Mouse (Mus musculus) CD8-positive naive resting alpha-beta T cell, adult 2 months (primary cell): ENCODE results near the gene Prr23a2.
"Not testable (repeated sequence)": the region's sequence is repeated elsewhere in the genome, so short reads cannot be mapped to it uniquely, and the experiment has no call there.

Experiments used
- DNase-seq, 2 experiments: peaks; one replicate each; pipeline ENCODE4 v3.0.0; 2022; ENCODE audit warnings: low read depth in 2 of 2, low spot score in 2 of 2

The Prr23a2 gene

DNA sequence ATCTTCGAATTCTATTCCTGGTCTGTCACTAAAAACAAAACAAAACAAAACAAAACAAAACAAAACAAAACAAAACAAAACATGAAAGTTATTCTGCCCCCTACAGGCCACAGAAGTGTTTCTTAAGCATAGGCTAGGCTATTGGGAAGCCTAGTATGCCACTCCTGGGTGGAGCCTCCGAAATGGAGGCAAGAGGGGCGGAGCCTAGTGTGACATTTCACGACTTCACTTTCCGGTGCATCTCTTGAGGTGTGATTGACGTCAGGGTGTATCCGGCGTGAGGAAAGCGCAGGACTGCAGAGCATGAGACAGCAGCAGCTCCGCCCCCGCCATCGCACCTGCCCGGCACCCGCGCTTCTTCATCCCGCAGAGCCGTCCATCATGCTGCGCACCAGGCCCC lies at the start of gene Prr23a2:
TSS of gene Prr23a2 (plus strand) at position 285 of the 400 bp plus-strand sequence.
- no peak for DNase-seq

DNA sequence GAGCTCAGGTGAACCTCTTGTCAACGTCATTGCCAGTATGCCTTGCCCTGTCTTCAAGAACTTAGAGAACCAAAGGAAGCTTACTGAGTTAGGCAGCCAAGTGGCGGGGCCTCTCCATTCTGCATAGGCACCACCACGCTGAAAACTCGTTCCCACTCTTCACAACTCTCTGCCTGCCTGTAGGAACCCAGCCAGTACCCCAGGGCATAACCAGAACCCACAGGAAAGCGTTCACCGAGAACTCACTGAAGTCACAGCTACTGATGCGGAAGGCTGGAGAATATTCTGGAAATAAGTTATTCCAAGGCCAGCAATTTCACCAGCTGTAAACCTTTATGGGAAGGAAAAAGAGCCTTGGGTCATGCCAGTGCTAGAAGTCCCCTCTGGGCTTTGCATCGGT lies 48.7 kb upstream of the Prr23a2 start:
- no peak for DNase-seq

DNA sequence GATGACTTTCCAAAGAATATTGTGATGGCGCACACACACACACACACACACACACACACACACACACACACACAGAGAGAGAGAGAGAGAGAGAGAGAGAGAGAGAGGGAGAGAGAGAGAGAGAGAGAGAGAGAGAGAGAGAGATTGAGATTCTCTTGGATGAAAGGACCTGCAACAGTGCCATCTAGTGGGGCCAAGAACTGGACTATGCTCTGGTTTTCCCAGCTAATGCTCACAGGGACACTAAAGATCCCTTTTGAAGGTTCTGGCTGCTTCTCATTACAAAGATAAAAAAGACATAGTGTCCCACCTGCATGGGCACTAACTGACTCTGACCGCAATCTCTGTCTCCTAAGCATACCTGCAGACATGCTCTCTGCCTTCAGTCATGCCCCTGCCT lies 46.8 kb upstream of the Prr23a2 start:
- DNase-seq = not testable (repeated sequence)

DNA sequence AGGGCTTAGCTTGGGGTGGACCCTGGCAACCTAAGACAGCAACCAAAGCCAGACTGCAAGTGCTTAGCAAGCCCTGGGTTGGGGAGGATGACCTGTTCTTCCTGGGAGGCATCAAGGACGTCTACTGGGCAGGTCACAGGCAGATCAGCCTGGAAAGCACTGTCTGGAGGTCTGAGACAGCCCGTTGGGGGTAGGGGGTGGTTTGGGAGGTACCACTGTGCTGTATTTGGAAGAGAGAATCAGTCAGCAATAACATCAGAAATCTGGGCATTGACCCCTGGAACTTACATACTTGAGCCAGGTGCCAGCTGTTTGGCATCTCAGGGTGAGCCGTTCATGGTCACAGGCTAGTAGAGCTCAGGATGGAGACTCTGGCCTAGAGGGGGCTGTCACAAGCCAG lies 40.2 kb upstream of the Prr23a2 start:
- no peak for DNase-seq

DNA sequence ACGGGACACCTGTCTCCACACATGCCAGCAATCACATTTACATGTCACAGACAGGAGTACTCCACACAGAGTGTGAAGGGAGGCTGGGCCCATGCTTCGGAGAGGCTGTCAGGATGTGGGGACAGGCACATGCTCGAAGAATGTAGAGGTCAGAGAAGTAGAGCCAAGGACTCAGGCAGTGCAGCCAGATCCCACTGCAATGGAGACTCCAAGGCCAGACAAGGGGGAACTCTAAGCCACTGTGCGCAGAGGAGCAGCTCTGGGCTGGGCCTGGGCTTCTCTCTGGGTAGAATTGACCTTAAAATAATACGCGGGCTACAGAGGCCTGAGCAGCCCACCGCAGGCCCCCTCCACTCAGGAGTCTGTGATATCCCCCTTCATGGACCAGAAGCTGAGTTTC lies 38.7 kb upstream of the Prr23a2 start:
- DNase-seq = no peak

DNA sequence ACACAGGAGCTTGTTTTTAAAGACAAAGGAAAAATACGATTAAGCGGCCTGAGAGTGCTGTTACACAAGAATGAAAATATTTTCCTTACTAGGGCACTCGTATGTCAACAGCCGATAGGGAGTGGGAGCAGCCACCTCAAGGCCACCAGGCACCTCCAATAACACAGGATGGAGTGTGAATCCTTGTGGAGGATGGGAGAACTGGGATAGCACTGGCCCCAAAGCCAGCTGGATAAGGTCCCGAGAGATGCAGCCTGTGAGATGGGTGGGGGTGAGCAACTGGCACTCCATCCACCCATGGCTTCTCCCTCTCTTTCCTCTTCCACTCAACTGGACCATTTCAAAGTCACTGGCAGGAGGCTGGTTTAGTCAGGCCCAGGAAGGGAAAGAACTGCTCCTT lies 37.3 kb upstream of the Prr23a2 start:
- DNase-seq = no peak

DNA sequence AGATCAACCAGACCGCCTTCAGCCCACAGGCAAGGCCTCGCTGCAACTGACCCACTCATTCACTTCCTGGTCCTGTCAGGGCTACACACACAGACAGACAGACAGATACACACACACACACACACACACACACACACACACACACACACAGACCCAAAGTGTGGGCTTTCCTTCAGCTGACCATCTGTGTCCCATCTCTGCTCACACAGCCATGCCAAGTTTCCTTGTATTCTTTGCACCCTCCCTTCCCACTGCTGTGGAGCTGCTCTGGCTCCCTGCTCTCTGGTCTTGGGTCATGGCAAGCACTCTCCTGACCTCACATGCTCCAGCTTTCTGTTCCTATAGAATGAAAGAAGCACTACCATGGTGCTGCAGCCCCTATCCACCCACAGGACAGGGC lies 36.8 kb upstream of the Prr23a2 start:
- no peak for DNase-seq

DNA sequence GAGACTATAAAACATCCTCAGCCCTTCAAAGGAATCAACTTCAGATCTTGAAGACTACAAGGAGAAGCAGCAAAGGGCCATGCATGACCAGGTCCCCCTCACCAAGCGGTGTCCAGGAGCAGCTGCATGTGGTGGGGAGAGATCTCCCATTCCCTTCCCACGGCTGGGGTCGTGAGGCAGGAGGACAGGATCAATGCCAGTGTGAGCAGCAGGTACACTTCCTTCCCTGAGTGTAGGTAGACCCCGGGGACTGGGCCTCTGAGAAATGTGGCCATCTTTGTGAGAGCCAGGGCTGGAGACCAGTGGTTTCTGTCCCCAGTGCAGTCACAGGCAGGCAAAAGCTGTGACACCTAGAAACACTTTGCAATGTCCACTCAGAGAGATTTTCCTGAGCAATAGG lies 35.8 kb upstream of the Prr23a2 start:
- no peak for DNase-seq

DNA sequence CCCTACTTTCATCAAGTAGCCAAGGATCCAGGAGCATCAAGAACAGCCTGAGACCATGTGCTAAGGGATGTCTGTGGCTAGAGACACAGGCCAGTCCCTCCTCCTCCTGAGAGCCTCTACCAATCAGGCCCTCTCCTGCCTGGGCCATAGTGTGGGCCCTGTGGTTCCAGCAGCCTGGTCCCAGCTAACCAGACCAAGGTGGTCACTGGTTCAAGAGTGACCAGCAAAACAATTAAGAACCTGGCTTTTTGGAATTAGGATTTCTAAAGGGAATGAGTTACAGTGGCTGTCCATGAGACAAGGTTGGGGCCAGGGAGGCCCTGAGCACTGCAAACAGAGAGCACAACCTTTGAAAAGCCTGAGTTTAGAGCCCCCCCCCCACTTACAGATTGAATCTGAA lies 35.2 kb upstream of the Prr23a2 start:
- DNase-seq = no peak

DNA sequence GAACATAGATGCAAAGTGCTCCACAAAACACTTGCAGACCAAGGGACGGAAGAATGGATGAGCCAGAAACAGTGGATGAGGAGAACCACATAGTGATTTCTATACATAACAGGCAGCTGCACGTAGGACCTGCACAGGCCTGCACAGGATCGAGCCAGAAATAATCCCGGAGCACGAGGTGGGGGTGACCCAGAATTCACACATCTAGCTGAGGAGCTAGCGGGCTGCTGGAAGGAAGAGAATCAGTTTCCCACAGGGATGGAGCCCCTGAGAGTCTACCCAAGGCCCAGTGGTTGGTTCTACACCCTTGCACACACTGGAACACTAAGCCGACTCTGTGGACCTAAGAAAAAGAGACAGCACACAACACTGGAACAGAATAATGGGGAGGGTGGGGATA lies 32.5 kb upstream of the Prr23a2 start:
- DNase-seq = no peak

DNA sequence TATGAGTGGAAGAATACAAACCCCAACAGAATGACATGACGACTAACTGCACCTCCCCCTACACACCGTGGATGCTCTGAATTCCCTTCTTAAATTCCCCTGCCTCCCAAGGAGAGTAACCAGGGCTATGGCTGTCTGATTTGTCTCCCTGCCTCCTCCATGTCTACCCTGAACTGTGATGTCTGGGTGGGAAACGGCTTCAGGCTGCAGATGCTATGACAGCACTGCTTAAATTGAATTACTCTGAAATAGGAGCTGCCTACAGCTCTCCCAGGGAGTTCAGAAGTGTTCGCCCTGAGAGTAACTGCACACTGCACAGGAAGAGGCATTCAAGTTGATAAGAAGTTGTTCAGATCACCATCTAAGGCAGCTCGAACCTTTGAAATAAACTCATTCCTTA lies 26.8 kb upstream of the Prr23a2 start:
- DNase-seq = no peak

DNA sequence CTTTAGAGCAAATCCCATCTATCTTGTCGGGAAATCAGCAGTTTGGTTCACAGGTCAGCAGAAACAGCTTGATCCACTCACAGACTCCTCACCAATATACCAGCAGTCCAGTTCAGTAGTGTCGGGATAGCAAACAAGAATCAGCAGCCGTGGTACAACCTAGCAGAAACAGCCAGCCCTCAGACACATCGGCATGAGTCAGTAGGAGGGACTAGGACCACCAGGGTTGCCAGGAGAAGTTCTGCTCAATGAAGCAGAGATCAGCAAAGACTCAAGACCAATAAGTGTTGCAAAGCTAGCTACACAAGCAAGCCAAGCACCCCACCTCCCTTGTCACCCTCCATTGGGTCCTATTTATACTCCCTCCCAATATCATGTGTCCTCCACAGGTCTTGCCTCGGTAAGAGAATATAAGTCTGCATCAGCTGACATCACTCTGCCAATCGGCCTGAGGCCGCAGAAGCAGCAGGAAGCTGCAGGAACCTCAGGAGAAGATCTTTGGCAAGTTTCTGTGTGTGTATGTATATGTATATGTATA lies 18.7 kb upstream of the Prr23a2 start:
- no peak for DNase-seq

DNA sequence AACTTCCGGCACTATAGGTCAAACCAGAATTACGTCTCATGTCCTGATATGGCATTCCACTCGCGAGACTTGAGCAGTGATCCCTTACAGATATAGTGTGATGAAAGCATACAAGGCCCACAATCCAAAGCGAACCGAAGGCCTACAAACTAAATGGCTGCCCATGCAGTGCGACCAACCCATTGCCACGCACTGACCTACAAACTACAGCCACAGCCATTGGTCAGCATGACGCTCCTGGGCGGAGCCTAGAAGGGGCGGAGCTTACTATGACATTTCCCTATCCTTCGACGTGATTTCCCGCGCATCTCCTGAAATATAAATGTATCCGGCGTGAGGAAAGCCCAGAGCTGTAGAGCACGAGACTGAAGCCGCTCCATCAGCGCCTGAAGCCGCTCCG lies 14.2 kb upstream of the Prr23a2 start, which contains the start of gene Prr23a1:
TSS of gene Prr23a1 (plus strand) at position 387 of the 400 bp plus-strand sequence.
- DNase-seq = no peak

DNA sequence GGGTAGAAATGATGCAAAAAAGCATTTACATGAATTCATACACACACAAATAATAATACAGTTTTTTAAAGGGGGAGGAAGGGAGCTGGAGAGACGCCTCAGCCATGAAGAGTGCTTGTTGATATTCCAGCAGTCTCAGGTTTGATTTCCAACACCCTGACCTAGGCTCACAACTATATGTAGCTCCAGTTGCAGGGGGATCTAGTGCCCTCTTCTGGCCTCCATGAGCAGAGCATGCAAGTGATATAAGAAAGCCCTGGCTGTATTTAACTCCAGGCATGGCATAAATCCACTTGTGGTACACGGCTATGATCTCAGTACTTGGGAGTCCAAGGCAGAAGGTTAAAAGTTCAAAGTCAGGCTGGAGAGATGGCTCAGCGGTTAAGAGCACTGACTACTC lies 7.2 kb downstream of the Prr23a2 start:
- DNase-seq = no peak

DNA sequence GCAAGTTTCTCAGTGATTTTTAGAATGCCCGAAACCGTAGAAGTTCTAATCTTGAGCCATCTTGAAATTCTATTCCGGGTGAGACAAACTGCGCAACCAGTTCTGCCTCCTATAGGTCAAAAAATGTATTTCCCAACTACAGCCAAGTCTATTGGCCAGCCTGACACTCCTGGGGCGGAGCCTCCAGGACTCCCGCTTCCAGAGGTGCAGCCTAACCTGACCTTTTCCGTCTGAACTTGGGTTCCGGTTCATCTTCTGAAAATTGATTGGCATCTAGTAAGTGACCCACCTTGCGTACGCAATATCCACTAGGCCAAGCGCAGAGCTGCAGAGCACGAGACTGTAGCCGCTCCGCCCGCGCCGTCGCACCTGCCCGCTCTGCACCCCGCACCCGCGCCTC lies 8.3 kb downstream of the Prr23a2 start, which contains the start of gene Prr23a3:
TSS of gene Prr23a3 (plus strand) at position 197 of the 400 bp plus-strand sequence.
- no peak for DNase-seq

DNA sequence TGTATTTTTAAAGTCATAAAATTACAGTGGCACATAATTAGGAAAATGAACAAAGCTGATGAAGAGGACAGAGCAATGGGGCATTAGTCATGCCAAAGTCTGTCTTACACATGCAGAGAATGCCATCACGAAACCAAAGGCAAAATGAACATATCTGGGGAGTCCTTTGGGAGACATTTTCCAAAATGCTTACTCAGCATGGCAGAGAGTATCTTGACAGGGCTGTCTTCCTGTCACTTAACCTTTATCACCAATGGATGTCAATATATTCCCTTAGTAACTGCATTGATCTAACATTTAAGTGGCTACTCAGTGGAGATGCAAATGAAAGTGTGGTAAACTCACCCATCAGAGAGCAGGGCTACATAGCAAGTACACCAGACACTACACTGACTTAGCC lies 45.2 kb downstream of the Prr23a2 start:
- no peak for DNase-seq

DNA sequence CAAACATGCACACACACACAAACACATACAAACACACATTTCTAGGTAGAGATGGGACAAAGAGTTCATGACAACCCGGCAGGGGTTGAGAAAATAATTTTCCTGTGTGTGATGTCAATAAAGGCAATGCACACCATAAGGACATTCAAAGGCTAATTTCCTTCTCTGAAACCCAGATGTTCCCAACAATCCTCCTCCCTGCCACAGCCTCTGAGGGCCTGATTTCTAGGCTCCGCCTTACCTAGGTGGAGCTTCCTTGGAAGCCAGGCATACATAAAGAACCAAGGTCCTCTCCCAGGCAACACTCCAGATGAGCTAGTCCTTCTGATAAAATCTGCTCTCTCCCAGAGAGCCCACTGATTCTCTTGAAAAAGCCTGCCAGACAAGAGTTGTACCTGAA lies 46.5 kb downstream of the Prr23a2 start, which contains the start of gene 7420426K07Rik:
TSS of gene 7420426K07Rik (plus strand) at position 301 of the 400 bp plus-strand sequence.
- no peak for DNase-seq
